Mouse (Mus musculus): ENCODE measurements around the gene Klhl30. TPM values are rescaled to one million over a fixed set of nuclear protein-coding genes. Genes with fewer than 3 reads are reported as not detected.
A peak's percentile ranks its signal among the peaks of the same experiment; 100 is the strongest.

Klhl30 gene
- total and polyA plus RNA-seq, 3 experiments = 0.32 to 0.47 (median 0.34) TPM

DNA sequence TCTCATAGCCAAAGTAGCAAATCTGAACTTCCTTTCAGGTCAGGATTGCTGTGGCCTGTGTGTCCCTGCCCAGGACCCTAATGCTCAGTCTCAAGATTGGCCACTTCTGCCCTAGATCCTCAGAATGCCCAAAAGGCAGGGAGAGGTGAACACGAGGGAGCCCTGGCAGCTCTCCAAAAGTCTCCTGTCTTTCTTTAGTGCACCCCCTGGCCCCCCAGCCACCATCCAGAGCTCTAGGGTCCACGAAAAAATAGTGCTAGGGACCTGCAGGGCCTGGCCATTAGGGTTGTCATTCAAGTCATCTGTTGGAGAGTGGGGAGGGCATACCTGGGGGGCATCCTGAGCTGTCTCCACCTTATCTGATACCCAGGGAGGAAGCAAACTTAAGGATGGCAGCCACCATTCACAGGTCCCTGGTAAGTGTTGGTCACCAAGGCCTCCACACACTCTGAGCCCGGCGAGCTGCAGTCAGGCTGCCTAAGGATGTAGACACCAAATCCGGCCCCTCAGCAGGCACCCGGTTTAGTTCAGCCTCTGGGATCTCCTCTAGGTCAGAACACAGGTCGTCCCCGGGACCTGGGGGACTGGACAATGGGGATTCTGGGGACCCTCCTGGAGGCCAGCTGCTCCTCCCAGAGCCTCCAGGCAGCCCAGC lies 60.9 kb downstream of the Klhl30 start:
- dilution Hi-C loops (cut with MboI; ENCODE audit: extremely low pct_ligation_motif_present, extremely low pct_unique_long_range_greater_than_20kb, low sequenced_read_pairs) (no loop called here), in situ Hi-C loops (cut with MboI; ENCODE audit: low pct_ligation_motif_present, low pct_unique_long_range_greater_than_20kb, low sequenced_read_pairs) (no loop called here)
- no peak overlapping the region for H3K27ac ChIP-seq (ENCODE audit: insufficient read depth, low read depth)
- no peak for DNase-seq (ENCODE audit: extremely low read depth)
- no peaks in the 10 kb centered on the region for H3K27me3 ChIP-seq (replicated peaks)
- H3K79me2 ChIP-seq (replicated peaks; ENCODE audit: control insufficient read depth, extremely low read depth, insufficient read depth, poor library complexity, severe bottlenecking) = no peaks in the 10 kb centered on the region
- no peaks in the 10 kb centered on the region for H3K9me3 ChIP-seq (replicated peaks; ENCODE audit: low read length)
- H3K4me1 ChIP-seq (ENCODE audit: control insufficient read depth in 1 of 2, insufficient read depth in 2 of 2) = peaks cover 9 to 25% of the 10 kb centered on the region in 2 experiments
- H3K36me3 ChIP-seq (replicated peaks in 1 of 2; ENCODE audit: control insufficient read depth in 1 of 2, insufficient read depth in 1 of 2, low read length in 1 of 2) = peaks cover 2 to 18% of the 10 kb centered on the region in 2 experiments
- TF ChIP-seq GABPA (IDR thresholded peaks at IDR 0.05; ENCODE audit: insufficient replicate concordance, low read depth, low read length) (no peak), RCOR1 (conservative IDR thresholded peaks at IDR 0.05; ENCODE audit: low read depth, low read length) (no peak), CHD2 (IDR thresholded peaks at IDR 0.05; ENCODE audit: low read length) (no peak), HCFC1 (IDR thresholded peaks at IDR 0.05; ENCODE audit: low read depth, low read length) (no peak), ZNF384 (IDR thresholded peaks at IDR 0.05; ENCODE audit: low read depth, low read length) (no peak), MYC (IDR thresholded peaks at IDR 0.05; ENCODE audit: low read depth, low read length) (no peak), IRF4 (IDR thresholded peaks at IDR 0.05; ENCODE audit: low read depth, low read length) (no peak), ZC3H11A (IDR thresholded peaks at IDR 0.05; ENCODE audit: low read depth, low read length) (no peak), MXI1 (IDR thresholded peaks at IDR 0.05; ENCODE audit: low read depth, low read length) (no peak), E2F4 (IDR thresholded peaks at IDR 0.05; ENCODE audit: insufficient replicate concordance, low read depth, low read length) (no peak), EP300 (IDR thresholded peaks at IDR 0.05; ENCODE audit: low read length) (no peak), MEF2A (IDR thresholded peaks at IDR 0.05; ENCODE audit: borderline replicate concordance, low read depth, low read length) (no peak), NELFE (IDR thresholded peaks at IDR 0.05; ENCODE audit: low read depth, low read length) (no peak), POLR2A (IDR thresholded peaks at IDR 0.05; ENCODE audit: low read depth, low read length) (no peak)
- 0 out of 2 replicates have a peak overlapping the region, but pooled peaks have one; percentile 37 for H3K4me2 ChIP-seq (ENCODE audit: insufficient read depth, low read depth, poor library complexity, severe bottlenecking)
- no peak overlapping the region for H3K4me3 ChIP-seq (replicated peaks in 1 of 3; ENCODE audit: low read depth in 2 of 3, low read length in 2 of 3, poor library complexity in 1 of 3)
- H3K9ac ChIP-seq (ENCODE audit: insufficient read depth, low read depth) = no peak overlapping the region

Other genes starting within 250 kb of the Klhl30 start
- not detected in 2 replicates for gene Rbm44, start 205.9 kb upstream of the Klhl30 start, total RNA-seq (2012; rRNA removed)
- 0.24 and 0.44 TPM in 2 replicates for gene Rbm44, start 205.9 kb upstream of the Klhl30 start, total RNA-seq (2014; rRNA removed)
- gene Rbm44, start 205.9 kb upstream of the Klhl30 start, polyA plus RNA-seq (2012; ENCODE audit: insufficient read length, low read depth) = 0.23 and 0.25 TPM in 2 replicates
- not detected in 2 replicates for gene Ramp1, start 171.2 kb upstream of the Klhl30 start, total RNA-seq (2012; rRNA removed)
- not detected in 2 replicates for gene Ramp1, start 171.2 kb upstream of the Klhl30 start, total RNA-seq (2014; rRNA removed)
- not detected in 2 replicates for gene Ramp1, start 171.2 kb upstream of the Klhl30 start, polyA plus RNA-seq (2012; ENCODE audit: insufficient read length, low read depth)
- gene Ube2f, start 100.7 kb upstream of the Klhl30 start, total RNA-seq (2012; rRNA removed) = 30.3 and 35.6 TPM in 2 replicates
- 58.1 and 58.8 TPM in 2 replicates for gene Ube2f, start 100.7 kb upstream of the Klhl30 start, total RNA-seq (2014; rRNA removed)
- gene Ube2f, start 100.7 kb upstream of the Klhl30 start, polyA plus RNA-seq (2012; ENCODE audit: insufficient read length, low read depth) = 69.3 and 70.5 TPM in 2 replicates
- gene Scly, start 52.7 kb upstream of the Klhl30 start, total RNA-seq (2012; rRNA removed) = 25.6 and 31.9 TPM in 2 replicates
- 15.8 and 21.3 TPM in 2 replicates for gene Scly, start 52.7 kb upstream of the Klhl30 start, total RNA-seq (2014; rRNA removed)
- 66.6 and 71.2 TPM in 2 replicates for gene Scly, start 52.7 kb upstream of the Klhl30 start, polyA plus RNA-seq (2012; ENCODE audit: insufficient read length, low read depth)
- gene Espnl, start 28.9 kb upstream of the Klhl30 start, total RNA-seq (2012; rRNA removed) = 9.8 and 10.5 TPM in 2 replicates
- gene Espnl, start 28.9 kb upstream of the Klhl30 start, total RNA-seq (2014; rRNA removed) = 7.0 and 7.8 TPM in 2 replicates
- gene Espnl, start 28.9 kb upstream of the Klhl30 start, polyA plus RNA-seq (2012; ENCODE audit: insufficient read length, low read depth) = 10.7 and 11.2 TPM in 2 replicates
- 5.7 and 8.4 TPM in 2 replicates for gene Erfe, start 15.4 kb downstream of the Klhl30 start, total RNA-seq (2012; rRNA removed)
- 2.1 and 2.2 TPM in 2 replicates for gene Erfe, start 15.4 kb downstream of the Klhl30 start, total RNA-seq (2014; rRNA removed)
- 1.8 and 2.3 TPM in 2 replicates for gene Erfe, start 15.4 kb downstream of the Klhl30 start, polyA plus RNA-seq (2012; ENCODE audit: insufficient read length, low read depth)
- 77.9 and 98.8 TPM in 2 replicates for gene Ilkap, start 47.8 kb downstream of the Klhl30 start, total RNA-seq (2012; rRNA removed)
- 79.1 and 100 TPM in 2 replicates for gene Ilkap, start 47.8 kb downstream of the Klhl30 start, total RNA-seq (2014; rRNA removed)
- gene Ilkap, start 47.8 kb downstream of the Klhl30 start, polyA plus RNA-seq (2012; ENCODE audit: insufficient read length, low read depth) = 101 and 115 TPM in 2 replicates
- gene Hes6, start 63.0 kb downstream of the Klhl30 start, total RNA-seq (2012; rRNA removed) = 25.7 and 32.7 TPM in 2 replicates
- 14.6 and 15.4 TPM in 2 replicates for gene Hes6, start 63.0 kb downstream of the Klhl30 start, total RNA-seq (2014; rRNA removed)
- 21.1 and 21.4 TPM in 2 replicates for gene Hes6, start 63.0 kb downstream of the Klhl30 start, polyA plus RNA-seq (2012; ENCODE audit: insufficient read length, low read depth)
- gene Per2, start 108.3 kb downstream of the Klhl30 start, total RNA-seq (2012; rRNA removed) = 4.2 and 4.7 TPM in 2 replicates
- 2.7 and 2.8 TPM in 2 replicates for gene Per2, start 108.3 kb downstream of the Klhl30 start, total RNA-seq (2014; rRNA removed)
- 5.2 and 5.8 TPM in 2 replicates for gene Per2, start 108.3 kb downstream of the Klhl30 start, polyA plus RNA-seq (2012; ENCODE audit: insufficient read length, low read depth)
- gene Traf3ip1, start 143.6 kb downstream of the Klhl30 start, total RNA-seq (2012; rRNA removed) = 5.0 and 5.5 TPM in 2 replicates
- 5.1 and 5.9 TPM in 2 replicates for gene Traf3ip1, start 143.6 kb downstream of the Klhl30 start, total RNA-seq (2014; rRNA removed)
- 7.5 and 10.0 TPM in 2 replicates for gene Traf3ip1, start 143.6 kb downstream of the Klhl30 start, polyA plus RNA-seq (2012; ENCODE audit: insufficient read length, low read depth)
- 9.5 and 10.8 TPM in 2 replicates for gene Asb1, start 189.5 kb downstream of the Klhl30 start, total RNA-seq (2012; rRNA removed)
- gene Asb1, start 189.5 kb downstream of the Klhl30 start, total RNA-seq (2014; rRNA removed) = 5.7 and 6.4 TPM in 2 replicates
- 6.1 and 6.9 TPM in 2 replicates for gene Asb1, start 189.5 kb downstream of the Klhl30 start, polyA plus RNA-seq (2012; ENCODE audit: insufficient read length, low read depth)

Data from CH12.LX (cell line).